Mouse (Mus musculus): ENCODE measurements around the gene Psmb2. TPM values are rescaled to one million over a fixed set of nuclear protein-coding genes. Genes with fewer than 3 reads are reported as not detected.

Psmb2 gene
- polyA plus RNA-seq, 1 experiment from 2014 or later = 487 TPM

DNA sequence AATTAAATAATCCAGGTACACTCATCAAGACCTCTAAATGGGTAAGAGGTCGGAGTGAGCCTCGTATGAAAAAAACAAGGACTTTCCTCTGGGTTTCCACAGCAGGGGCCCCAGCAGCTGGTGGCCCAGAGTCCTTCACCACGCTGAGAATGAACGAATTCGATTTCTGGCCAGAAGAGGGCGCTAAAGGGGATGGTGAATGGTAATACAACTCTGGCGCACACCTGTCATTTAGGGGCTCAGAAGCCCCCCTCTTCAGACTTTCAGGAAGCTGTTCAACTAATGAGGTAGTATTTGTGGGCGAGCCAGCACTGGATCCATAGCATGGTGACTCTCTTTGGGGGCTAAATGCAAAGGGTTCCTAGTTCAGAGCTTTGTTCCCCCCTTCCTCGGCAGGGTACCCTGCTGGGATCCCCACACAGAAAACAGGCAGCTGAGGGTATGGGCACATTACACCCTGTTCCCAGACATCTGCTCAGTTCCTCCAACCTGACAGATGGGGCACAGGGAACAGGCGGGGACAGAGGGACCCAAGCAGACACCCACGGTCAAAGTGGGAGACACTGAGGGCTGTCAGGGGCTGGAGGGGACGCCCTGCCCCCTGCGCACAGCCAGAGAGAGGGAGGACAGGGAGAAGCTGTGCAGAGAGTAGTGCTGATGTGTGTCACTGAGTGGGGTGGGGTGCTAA lies 68.2 kb downstream of the Psmb2 start:
- H3K27ac ChIP-seq (ENCODE audit: low read length) = no peak overlapping the region
- no peak overlapping the region for H3K9ac ChIP-seq (replicated peaks; ENCODE audit: low read depth, low read length)
- ATAC-seq (ENCODE audit: insufficient number of reproducible peaks, insufficient read depth, low FRiP score, low read depth) = no peak

DNA sequence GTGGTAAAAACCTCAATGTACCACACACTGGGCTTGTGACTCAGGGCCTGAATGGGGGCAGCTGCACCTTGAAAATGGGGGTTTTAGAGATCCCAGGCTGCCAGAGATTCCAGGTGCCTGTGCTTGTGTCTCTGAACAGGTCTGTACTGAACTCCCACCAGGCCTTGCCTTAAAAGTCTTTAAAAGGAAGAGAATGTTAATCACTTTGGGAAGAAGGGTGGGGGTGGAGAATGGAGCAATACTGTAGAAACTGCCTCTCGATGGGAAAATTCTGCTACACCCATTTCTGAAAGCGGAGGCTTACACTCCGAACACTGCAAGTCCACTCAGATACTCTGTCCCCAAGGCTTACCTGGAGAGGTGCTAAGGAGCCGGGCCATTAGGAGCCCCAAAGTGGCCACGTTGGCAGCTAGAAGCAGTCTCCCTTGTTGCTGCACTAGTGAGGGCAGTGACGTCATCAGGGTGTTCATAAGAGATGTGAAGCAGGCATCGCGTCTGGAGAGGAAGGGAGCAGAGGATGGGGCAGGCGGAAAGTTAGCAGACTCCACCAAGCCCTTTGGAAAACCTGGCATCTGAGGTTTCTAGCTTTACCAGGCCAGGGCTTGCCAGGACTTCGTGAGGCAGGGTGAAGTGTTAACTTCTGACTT lies 68.9 kb downstream of the Psmb2 start:
- Histone ChIP-seq H3K4me1 (ENCODE audit: control insufficient read depth, insufficient read depth, low read length) (peaks cover 3% of the 10 kb centered on the region; the same call in 1 of the 2 replicates), H3K36me3 (ENCODE audit: control insufficient read depth, insufficient read depth, low read length) (peaks cover 49% of the 10 kb centered on the region), H3K4me3 (ENCODE audit: low read depth, low read length) (no peak overlapping the region), H3K9me3 (ENCODE audit: control insufficient read depth, low read depth, low read length) (no peaks in the 10 kb centered on the region), H3K27ac (ENCODE audit: low read length) (no peak overlapping the region), H3K4me2 (replicated peaks; ENCODE audit: low read depth, low read length) (no peak overlapping the region), H3K9ac (replicated peaks; ENCODE audit: low read depth, low read length) (no peak overlapping the region), H3K27me3 (ENCODE audit: control insufficient read depth, insufficient read depth, low read length) (no peaks in the 10 kb centered on the region)
- ATAC-seq (ENCODE audit: insufficient number of reproducible peaks, insufficient read depth, low FRiP score, low read depth) = no peak
- WGBS = 82% methylated on average over 10 of the region's 10 CpGs

More for the DNA sequence above, 68.2 kb downstream of the Psmb2 start:
- H3K36me3 ChIP-seq (ENCODE audit: control insufficient read depth, insufficient read depth, low read length) = peaks cover 49% of the 10 kb centered on the region
- H3K4me1 ChIP-seq (ENCODE audit: control insufficient read depth, insufficient read depth, low read length) = no peaks in the 10 kb centered on the region; the same call in 1 of the 2 replicates
- H3K9me3 ChIP-seq (ENCODE audit: control insufficient read depth, low read depth, low read length) = no peaks in the 10 kb centered on the region
- H3K4me3 ChIP-seq (ENCODE audit: low read depth, low read length) = no peak overlapping the region
- no peaks in the 10 kb centered on the region for H3K27me3 ChIP-seq (ENCODE audit: control insufficient read depth, insufficient read depth, low read length)
- 44% methylated on average over 13 of the region's 13 CpGs for WGBS
- no peak overlapping the region for H3K4me2 ChIP-seq (replicated peaks; ENCODE audit: low read depth, low read length)

DNA sequence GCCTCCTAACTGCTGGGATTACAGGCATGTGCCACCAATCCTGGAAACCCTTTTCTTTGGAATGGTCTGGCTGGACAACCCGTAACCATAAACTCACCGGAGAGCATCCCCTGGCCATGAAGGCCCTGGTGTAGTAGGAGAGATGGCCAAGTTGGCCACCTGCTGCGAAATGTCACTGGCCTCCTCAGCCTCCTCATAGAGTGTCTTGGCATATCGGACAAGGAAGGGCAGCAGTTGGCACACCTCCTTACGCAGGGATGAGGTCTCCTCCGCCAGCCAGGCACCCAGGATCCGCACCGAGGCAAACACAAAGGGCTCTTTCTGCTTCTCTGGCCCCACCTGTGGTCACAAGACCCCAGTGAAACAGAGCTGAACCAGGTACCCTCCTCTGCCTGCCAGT lies 71.0 kb downstream of the Psmb2 start:
- H3K9ac ChIP-seq (replicated peaks; ENCODE audit: low read depth, low read length) = no peak overlapping the region
- no peak overlapping the region for H3K4me2 ChIP-seq (replicated peaks; ENCODE audit: low read depth, low read length)
- H3K4me1 ChIP-seq (ENCODE audit: control insufficient read depth, insufficient read depth, low read length) = peaks cover 16% of the 10 kb centered on the region
- ATAC-seq (ENCODE audit: insufficient number of reproducible peaks, insufficient read depth, low FRiP score, low read depth) = no peak
- WGBS = 94% methylated on average over 8 of the region's 8 CpGs
- H3K27me3 ChIP-seq (ENCODE audit: control insufficient read depth, insufficient read depth, low read length) = no peaks in the 10 kb centered on the region
- no peak overlapping the region for H3K27ac ChIP-seq (ENCODE audit: low read length)
- H3K9me3 ChIP-seq (ENCODE audit: control insufficient read depth, low read depth, low read length) = no peaks in the 10 kb centered on the region
- H3K4me3 ChIP-seq (ENCODE audit: low read depth, low read length) = no peak overlapping the region
- peaks cover 49% of the 10 kb centered on the region for H3K36me3 ChIP-seq (ENCODE audit: control insufficient read depth, insufficient read depth, low read length)

DNA sequence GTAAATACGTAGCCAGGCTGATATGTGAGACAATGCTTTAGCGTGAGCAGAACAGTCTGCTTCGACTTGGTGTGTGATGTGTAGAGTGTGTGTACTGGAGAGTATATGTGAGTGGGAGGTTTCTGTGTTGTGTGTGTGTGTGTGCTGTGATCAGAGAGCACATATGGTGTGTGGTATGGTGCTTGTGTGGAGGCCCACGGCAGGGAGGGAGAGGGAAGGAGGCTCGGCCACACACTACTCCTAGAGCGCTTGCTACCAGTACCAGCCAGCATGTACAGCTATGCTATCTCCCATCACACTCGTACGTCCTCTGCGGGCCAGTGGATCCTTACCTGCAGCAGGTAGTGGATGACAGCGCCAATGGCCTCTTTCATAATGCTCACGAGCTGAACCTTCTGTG lies 72.1 kb downstream of the Psmb2 start:
- 86% methylated on average over 11 of the region's 11 CpGs for WGBS
- Histone ChIP-seq H3K4me1 (ENCODE audit: control insufficient read depth, insufficient read depth, low read length) (peaks cover 20% of the 10 kb centered on the region), H3K4me3 (ENCODE audit: low read depth, low read length) (no peak overlapping the region), H3K27ac (ENCODE audit: low read length) (no peak overlapping the region), H3K36me3 (ENCODE audit: control insufficient read depth, insufficient read depth, low read length) (peaks cover 46% of the 10 kb centered on the region), H3K9me3 (ENCODE audit: control insufficient read depth, low read depth, low read length) (no peaks in the 10 kb centered on the region), H3K9ac (replicated peaks; ENCODE audit: low read depth, low read length) (no peak overlapping the region), H3K4me2 (replicated peaks; ENCODE audit: low read depth, low read length) (no peak overlapping the region), H3K27me3 (ENCODE audit: control insufficient read depth, insufficient read depth, low read length) (no peaks in the 10 kb centered on the region)
- no peak for ATAC-seq (ENCODE audit: insufficient number of reproducible peaks, insufficient read depth, low FRiP score, low read depth)

DNA sequence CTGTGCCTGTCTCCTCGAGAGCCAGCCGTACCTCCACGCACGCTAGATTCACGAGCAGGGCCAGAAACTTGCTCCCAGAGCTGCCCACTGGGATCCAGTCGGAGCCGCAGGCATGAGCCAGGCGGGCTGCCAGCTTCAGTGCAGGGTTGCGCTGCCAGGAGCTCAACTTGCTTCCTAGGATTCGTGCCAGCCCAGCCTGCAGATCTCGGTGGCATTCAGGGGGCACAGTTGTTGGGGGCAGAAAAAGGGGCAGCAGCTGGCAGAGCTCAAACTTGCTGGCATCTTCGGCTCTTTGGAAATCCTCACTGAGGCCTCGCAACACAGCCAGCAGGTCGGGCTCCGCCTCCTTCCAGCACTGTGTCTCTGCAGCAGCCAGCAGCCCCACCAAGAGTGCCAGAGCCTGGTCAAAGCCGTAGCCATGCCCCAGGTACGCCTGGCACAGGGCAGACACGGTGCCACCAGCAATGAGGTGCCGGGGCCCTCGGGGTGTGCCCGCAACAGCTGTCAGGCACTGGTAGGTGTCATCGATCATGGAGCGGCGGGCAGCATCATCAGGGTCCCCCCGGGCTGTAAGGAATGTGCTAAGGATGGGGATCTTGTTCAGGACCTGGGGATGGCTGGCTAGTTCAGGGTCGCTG lies 72.7 kb downstream of the Psmb2 start:
- H3K36me3 ChIP-seq (ENCODE audit: control insufficient read depth, insufficient read depth, low read length) = peaks cover 39% of the 10 kb centered on the region
- 85% methylated on average over 26 of the region's 26 CpGs for WGBS
- ATAC-seq (ENCODE audit: insufficient number of reproducible peaks, insufficient read depth, low FRiP score, low read depth) = no peak

DNA sequence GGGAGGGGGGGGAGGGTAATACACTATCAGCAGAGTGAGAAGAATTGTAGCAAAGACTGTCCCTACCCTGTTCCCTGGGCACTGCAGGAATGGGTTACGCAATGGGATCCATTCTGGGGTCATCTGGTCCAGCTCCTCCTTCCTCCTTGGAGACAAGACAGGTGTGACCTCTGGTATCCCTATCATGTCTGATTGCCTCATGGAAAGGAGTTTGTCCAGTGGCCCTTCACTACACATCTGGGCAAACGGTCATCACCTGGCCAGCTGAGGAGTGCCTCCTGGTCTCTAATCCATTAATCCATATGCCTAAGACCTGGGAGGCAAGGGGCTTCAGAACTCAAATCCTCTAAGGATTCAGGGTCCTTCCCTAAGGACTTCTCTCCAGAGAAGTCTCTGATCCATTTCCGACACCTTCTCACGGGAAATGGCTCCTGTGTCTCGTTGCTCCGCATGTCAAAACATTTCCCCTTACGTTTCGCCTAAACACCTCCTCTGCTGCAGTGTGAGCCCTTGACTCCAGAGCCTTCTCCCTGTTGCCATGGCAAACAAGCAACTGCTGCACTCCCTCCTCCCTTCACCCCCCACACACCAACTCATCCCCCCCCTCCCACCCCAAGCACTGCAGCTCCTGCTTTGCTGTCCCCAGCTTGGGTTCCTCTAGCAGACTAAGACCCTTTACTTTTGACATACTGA lies 73.6 kb downstream of the Psmb2 start:
- H3K4me1 ChIP-seq (ENCODE audit: control insufficient read depth, insufficient read depth, low read length) = peaks cover 26% of the 10 kb centered on the region
- H3K4me2 ChIP-seq (replicated peaks; ENCODE audit: low read depth, low read length) = peak overlapping the region; percentile 99; the same call in 1 of the 2 replicates
- H3K27me3 ChIP-seq (ENCODE audit: control insufficient read depth, insufficient read depth, low read length) = no peaks in the 10 kb centered on the region
- H3K36me3 ChIP-seq (ENCODE audit: control insufficient read depth, insufficient read depth, low read length) = peaks cover 32% of the 10 kb centered on the region
- no peak overlapping the region for H3K9ac ChIP-seq (replicated peaks; ENCODE audit: low read depth, low read length)
- no peak overlapping the region for H3K4me3 ChIP-seq (ENCODE audit: low read depth, low read length)
- H3K9me3 ChIP-seq (ENCODE audit: control insufficient read depth, low read depth, low read length) = no peaks in the 10 kb centered on the region
- H3K27ac ChIP-seq (ENCODE audit: low read length) = no peak overlapping the region
- WGBS = 69% methylated on average over 8 of the region's 8 CpGs
- ATAC-seq (ENCODE audit: insufficient number of reproducible peaks, insufficient read depth, low FRiP score, low read depth) = no peak

More for the DNA sequence above, 72.7 kb downstream of the Psmb2 start:
- H3K4me3 ChIP-seq (ENCODE audit: low read depth, low read length) = no peak overlapping the region
- H3K4me2 ChIP-seq (replicated peaks; ENCODE audit: low read depth, low read length) = no peak overlapping the region
- H3K9me3 ChIP-seq (ENCODE audit: control insufficient read depth, low read depth, low read length) = no peaks in the 10 kb centered on the region
- H3K27me3 ChIP-seq (ENCODE audit: control insufficient read depth, insufficient read depth, low read length) = no peaks in the 10 kb centered on the region
- peaks cover 23% of the 10 kb centered on the region for H3K4me1 ChIP-seq (ENCODE audit: control insufficient read depth, insufficient read depth, low read length)
- no peak overlapping the region; the same call in 1 of the 2 replicates for H3K9ac ChIP-seq (replicated peaks; ENCODE audit: low read depth, low read length)
- H3K27ac ChIP-seq (ENCODE audit: low read length) = no peak overlapping the region

DNA sequence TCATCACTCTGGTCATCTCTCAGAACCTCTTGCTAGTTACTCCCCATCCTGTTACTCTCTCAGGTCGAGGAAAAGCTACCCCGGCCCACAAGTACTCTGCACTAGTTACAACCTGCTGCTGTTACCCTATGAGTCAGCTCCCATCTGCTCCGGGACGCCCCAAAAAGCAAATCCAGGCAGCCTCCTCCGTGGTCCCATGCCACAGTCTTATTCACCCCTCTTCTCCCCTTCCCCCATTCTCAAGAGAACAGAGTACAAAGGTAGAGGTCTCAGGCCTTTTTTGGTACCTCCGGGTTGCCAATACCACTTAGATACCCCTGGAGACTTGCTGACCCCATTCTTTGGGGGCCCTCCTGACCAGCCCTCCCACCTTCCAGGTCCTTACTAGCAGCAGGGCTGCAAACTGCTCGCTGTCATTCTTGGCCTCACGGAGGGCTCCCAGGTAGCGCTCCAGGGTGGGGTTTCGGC lies 74.2 kb downstream of the Psmb2 start:
- no peaks in the 10 kb centered on the region for H3K9me3 ChIP-seq (ENCODE audit: control insufficient read depth, low read depth, low read length)
- peaks cover 26% of the 10 kb centered on the region for H3K36me3 ChIP-seq (ENCODE audit: control insufficient read depth, insufficient read depth, low read length)
- H3K27ac ChIP-seq (ENCODE audit: low read length) = no peak overlapping the region
- 64% methylated on average over 10 of the region's 10 CpGs for WGBS
- peaks cover 26% of the 10 kb centered on the region for H3K4me1 ChIP-seq (ENCODE audit: control insufficient read depth, insufficient read depth, low read length)
- H3K9ac ChIP-seq (replicated peaks; ENCODE audit: low read depth, low read length) = no peak overlapping the region
- peak overlapping the region; percentile 99 for H3K4me2 ChIP-seq (replicated peaks; ENCODE audit: low read depth, low read length)
- peak overlapping the region; percentile 91; the same call in 1 of the 2 replicates for H3K4me3 ChIP-seq (ENCODE audit: low read depth, low read length)
- no peak for ATAC-seq (ENCODE audit: insufficient number of reproducible peaks, insufficient read depth, low FRiP score, low read depth)
- H3K27me3 ChIP-seq (ENCODE audit: control insufficient read depth, insufficient read depth, low read length) = no peaks in the 10 kb centered on the region

DNA sequence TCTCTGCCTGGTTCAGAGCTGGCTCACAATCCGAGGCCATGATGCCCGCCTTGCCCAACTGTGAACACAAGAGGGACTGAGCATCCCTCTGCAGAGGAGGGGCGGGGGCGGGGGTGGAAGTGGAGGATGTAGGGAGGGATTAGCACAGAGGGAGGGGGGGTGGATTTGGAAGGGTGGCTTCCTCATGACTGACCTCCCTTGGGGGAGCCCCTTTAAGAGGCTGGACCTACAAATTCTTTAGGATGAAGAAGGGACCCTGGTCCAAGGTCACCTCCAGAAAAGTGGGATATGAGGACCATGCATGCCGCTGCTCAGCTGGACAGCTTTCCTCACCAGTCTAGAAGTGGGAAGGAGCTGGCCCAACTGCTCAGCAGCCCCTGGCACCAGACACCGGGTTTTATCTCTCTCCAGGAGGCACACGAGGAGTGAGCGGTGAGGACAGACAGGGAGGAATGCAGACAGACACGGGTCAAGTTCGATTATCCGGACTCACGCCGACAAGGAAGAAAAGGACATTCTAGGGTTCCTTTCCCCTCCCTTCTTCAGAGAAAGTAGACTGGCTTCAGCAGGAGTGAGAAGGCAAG lies 74.7 kb downstream of the Psmb2 start:
- Histone ChIP-seq H3K9ac (replicated peaks; ENCODE audit: low read depth, low read length) (peak overlapping the region; percentile 59), H3K4me1 (ENCODE audit: control insufficient read depth, insufficient read depth, low read length) (peaks cover 26% of the 10 kb centered on the region), H3K9me3 (ENCODE audit: control insufficient read depth, low read depth, low read length) (no peaks in the 10 kb centered on the region), H3K27me3 (ENCODE audit: control insufficient read depth, insufficient read depth, low read length) (no peaks in the 10 kb centered on the region), H3K27ac (ENCODE audit: low read length) (no peak overlapping the region), H3K4me3 (ENCODE audit: low read depth, low read length) (peak overlapping the region; percentile 91), H3K4me2 (replicated peaks; ENCODE audit: low read depth, low read length) (peak overlapping the region; percentile 99), H3K36me3 (ENCODE audit: control insufficient read depth, insufficient read depth, low read length) (peaks cover 21% of the 10 kb centered on the region)
- ATAC-seq (ENCODE audit: insufficient number of reproducible peaks, insufficient read depth, low FRiP score, low read depth) = no peak
- 9% methylated on average over 13 of the region's 13 CpGs for WGBS

All from stomach, embryonic 14.5 days (tissue).